ENCODE assay signal across 45 mouse cellular contexts in genomic region chr17:36697693-36698092, GRCm38 (mm10). TPM values are rescaled to one million over a fixed set of nuclear protein-coding genes. Genes with fewer than 3 reads are reported as not detected.
"Had no signal": no experiment of that assay in that cellular context is flagged by ENCODE, and none has a peak within 500 bp of the region (broad histone marks: within the 10 kb centered on the region; RNA-seq: fewer than 3 reads in every experiment).

No protein-coding gene starts in this region.

- H3K36me3 ChIP-seq: limb, embryonic 10.5 days; limb, embryonic 12.5 days; limb, embryonic 13.5 days; limb, embryonic 15.5 days; liver, embryonic 12.5 days; liver, embryonic 13.5 days; liver, embryonic 15.5 days; lung, embryonic 15.5 days; midbrain, embryonic 10.5 days; midbrain, embryonic 12.5 days; midbrain, embryonic 13.5 days; midbrain, embryonic 15.5 days; neural tube, embryonic 12.5 days; neural tube, embryonic 13.5 days had no signal

- ATAC-seq: liver, embryonic 12.5 days; liver, postnatal 0 days; midbrain, embryonic 13.5 days; midbrain, embryonic 15.5 days; midbrain, embryonic 16.5 days had no signal

- H3K4me1 ChIP-seq: limb, embryonic 10.5 days; limb, embryonic 12.5 days; limb, embryonic 13.5 days; limb, embryonic 15.5 days; liver, embryonic 12.5 days; liver, embryonic 13.5 days; liver, embryonic 15.5 days; lung, embryonic 15.5 days; megakaryocyte, embryonic 14.5 days; midbrain, embryonic 10.5 days; midbrain, embryonic 12.5 days; midbrain, embryonic 13.5 days; midbrain, embryonic 15.5 days; neural tube, embryonic 12.5 days; neural tube, embryonic 13.5 days had no signal

- H3K4me3 ChIP-seq: limb, embryonic 10.5 days; limb, embryonic 12.5 days; limb, embryonic 13.5 days; limb, embryonic 15.5 days; liver, embryonic 12.5 days; liver, embryonic 13.5 days; liver, embryonic 15.5 days; lung, embryonic 15.5 days; megakaryocyte, embryonic 14.5 days; midbrain, embryonic 10.5 days; midbrain, embryonic 12.5 days; midbrain, embryonic 13.5 days; midbrain, embryonic 15.5 days; myocyte; neural tube, embryonic 12.5 days; neural tube, embryonic 13.5 days had no signal

- H3K27ac ChIP-seq: limb, embryonic 10.5 days; limb, embryonic 12.5 days; limb, embryonic 13.5 days; limb, embryonic 15.5 days; liver, embryonic 12.5 days; liver, embryonic 13.5 days; liver, embryonic 14.5 days; liver, embryonic 15.5 days; lung, embryonic 15.5 days; macrophage; midbrain, embryonic 10.5 days; midbrain, embryonic 12.5 days; midbrain, embryonic 13.5 days; midbrain, embryonic 15.5 days; neural tube, embryonic 12.5 days; neural tube, embryonic 13.5 days had no signal

- DNase-seq: left cerebral cortex, postnatal 4 days; liver; liver, embryonic 13.5 days; liver, postnatal 0 days; lung, adult 2 months; lung, embryonic 14.5 days; lung, postnatal 10 days; lung, postnatal 14 days; lung, postnatal 4 days; midbrain, embryonic 14.5 days had no signal

- H3K9ac ChIP-seq: limb, embryonic 12.5 days; limb, embryonic 13.5 days; limb, embryonic 15.5 days; liver, embryonic 12.5 days; liver, embryonic 13.5 days; liver, embryonic 14.5 days; liver, embryonic 15.5 days; liver, postnatal 0 days; lung, embryonic 14.5 days; lung, embryonic 15.5 days; midbrain, embryonic 12.5 days; midbrain, embryonic 13.5 days; midbrain, embryonic 15.5 days; neural tube, embryonic 12.5 days; neural tube, embryonic 13.5 days had no signal

- H3K4me2 ChIP-seq: limb, embryonic 12.5 days; limb, embryonic 13.5 days; limb, embryonic 15.5 days; liver, embryonic 11.5 days; liver, embryonic 12.5 days; liver, embryonic 13.5 days; liver, embryonic 15.5 days; lung, embryonic 14.5 days; lung, embryonic 15.5 days; midbrain, embryonic 11.5 days; midbrain, embryonic 12.5 days; midbrain, embryonic 13.5 days; midbrain, embryonic 15.5 days; neural tube, embryonic 12.5 days; neural tube, embryonic 13.5 days had no signal

- H3K27me3 ChIP-seq: limb, embryonic 12.5 days; limb, embryonic 13.5 days; limb, embryonic 15.5 days; liver, embryonic 12.5 days; liver, embryonic 13.5 days; liver, embryonic 15.5 days; lung, embryonic 15.5 days; megakaryocyte, embryonic 14.5 days; midbrain, embryonic 12.5 days; midbrain, embryonic 13.5 days; midbrain, embryonic 15.5 days; neural tube, embryonic 12.5 days; neural tube, embryonic 13.5 days had no signal

- H3K9me3 ChIP-seq: limb, embryonic 10.5 days; limb, embryonic 12.5 days; limb, embryonic 13.5 days; limb, embryonic 15.5 days; liver, embryonic 12.5 days; liver, embryonic 13.5 days; liver, embryonic 15.5 days; lung, embryonic 15.5 days; megakaryocyte, embryonic 14.5 days; midbrain, embryonic 10.5 days; midbrain, embryonic 12.5 days; midbrain, embryonic 13.5 days; midbrain, embryonic 15.5 days; neural tube, embryonic 12.5 days; neural tube, embryonic 13.5 days had no signal

RNA-seq across cellular contexts. Expression of gene H2-M1, which starts 25.7 kb away (rescaled TPM):
- total RNA-seq: left cerebral cortex, adult 8-10 months; left cerebral cortex, postnatal 10 days; left cerebral cortex, postnatal 14 days; left cerebral cortex, postnatal 25 days; left cerebral cortex, postnatal 36 days; left cerebral cortex, postnatal 4 days; liver, adult 2 months; megakaryocyte, adult 5-6 weeks; megakaryocyte-erythroid progenitor cell, adult 5-6 weeks; midbrain, postnatal 0 days; monocyte, adult 5-6 weeks had no signal
- polyA plus RNA-seq: limb, embryonic 10.5 days; limb, embryonic 11.5 days; limb, embryonic 12.5 days; limb, embryonic 13.5 days; limb, embryonic 14.5 days; limb, embryonic 15.5 days; liver, adult 2 months; liver, embryonic 11.5 days; liver, embryonic 12.5 days; liver, embryonic 13.5 days; liver, embryonic 14.5 days; liver, embryonic 15.5 days; liver, embryonic 16.5 days; liver, postnatal 0 days; lung, adult 2 months; lung, embryonic 14.5 days; lung, embryonic 15.5 days; lung, embryonic 16.5 days; macrophage; midbrain, embryonic 10.5 days; midbrain, embryonic 11.5 days; midbrain, embryonic 12.5 days; midbrain, embryonic 13.5 days; midbrain, embryonic 14.5 days; midbrain, embryonic 15.5 days; midbrain, embryonic 16.5 days; midbrain, postnatal 0 days; myocyte; neural tube, embryonic 11.5 days; neural tube, embryonic 12.5 days; neural tube, embryonic 13.5 days had no signal

RNA-seq across cellular contexts. Expression of gene H2-M9, which starts 55.2 kb away (rescaled TPM):
- total RNA-seq: left cerebral cortex, adult 8-10 months; left cerebral cortex, postnatal 10 days; left cerebral cortex, postnatal 14 days; left cerebral cortex, postnatal 25 days; left cerebral cortex, postnatal 36 days; left cerebral cortex, postnatal 4 days; liver, adult 2 months; megakaryocyte, adult 5-6 weeks; megakaryocyte-erythroid progenitor cell, adult 5-6 weeks; midbrain, postnatal 0 days; monocyte, adult 5-6 weeks had no signal
- polyA plus RNA-seq: limb, embryonic 10.5 days; limb, embryonic 11.5 days; limb, embryonic 12.5 days; limb, embryonic 13.5 days; limb, embryonic 14.5 days; limb, embryonic 15.5 days; liver, adult 2 months; liver, embryonic 11.5 days; liver, embryonic 12.5 days; liver, embryonic 13.5 days; liver, embryonic 14.5 days; liver, embryonic 15.5 days; liver, embryonic 16.5 days; liver, postnatal 0 days; lung, adult 2 months; lung, embryonic 14.5 days; lung, embryonic 15.5 days; lung, embryonic 16.5 days; macrophage; midbrain, embryonic 10.5 days; midbrain, embryonic 11.5 days; midbrain, embryonic 12.5 days; midbrain, embryonic 13.5 days; midbrain, embryonic 14.5 days; midbrain, embryonic 15.5 days; midbrain, embryonic 16.5 days; midbrain, postnatal 0 days; myocyte; neural tube, embryonic 11.5 days; neural tube, embryonic 12.5 days; neural tube, embryonic 13.5 days had no signal
